8 mouse cellular contexts compared by ENCODE assay signal in genomic region chr3:81039131-81039653, GRCm38 (mm10). TPM values are rescaled to one million over a fixed set of nuclear protein-coding genes. Genes with fewer than 3 reads are reported as not detected.
A peak's percentile ranks its signal among the peaks of the same experiment; 100 is the strongest.
DNase-seq lines count a peak whose midpoint lies in the region; ATAC-seq and TF ChIP-seq lines count a peak whose summit lies in the region.

No protein-coding gene starts in this region.

- 29% methylated on average over 2 of the region's 2 CpGs for WGBS in embryonic facial prominence, embryonic 15.5 days
- WGBS in neural tube, embryonic 11.5 days = 48% methylated on average over 2 of the region's 2 CpGs

- no peak overlapping the region for H3K4me3 ChIP-seq in gastrocnemius, adult 2 months
- H3K4me3 ChIP-seq in embryonic facial prominence, embryonic 15.5 days (replicated peaks) = peak overlapping the region; percentile 21
- H3K4me3 ChIP-seq in neural tube, embryonic 11.5 days (ENCODE audit: low read depth, low read length) = peak overlapping the region; percentile 15; the same call in 1 of the 2 replicates

- no peak for ATAC-seq in embryonic facial prominence, embryonic 15.5 days (ENCODE audit: insufficient number of reproducible peaks, low FRiP score, low TSS enrichment, low read depth)
- ATAC-seq in hematopoietic stem cell, adult 5-6 weeks (replicated peaks in 1 of 2; ENCODE audit: insufficient read depth in 1 of 2, low FRiP score in 2 of 2, low TSS enrichment in 1 of 2, low read depth in 1 of 2, poor library complexity in 2 of 2, severe bottlenecking in 2 of 2) = peak; percentile 60 to 80; a peak in 3 of 4 replicates
- no peak for ATAC-seq in neural tube, embryonic 11.5 days (ENCODE audit: insufficient read depth, low FRiP score, low TSS enrichment)

- intact Hi-C loops in gastrocnemius, adult 2 months (cut with DNase I) = loop anchor here (5.0 to 10.0 kb wide), 4 partner anchors 82 to 886 kb away; no protein-coding TSS in a partner anchor
- intact Hi-C loops in left cerebral cortex, postnatal 25 days (cut with DNase I) = loop anchor here (2.0 to 5.0 kb wide), 2 partner anchors 237 to 744 kb away; partner anchors contain the start of gene Gria2

- no peaks in the 10 kb centered on the region for H3K9me3 ChIP-seq in embryonic facial prominence, embryonic 15.5 days (replicated peaks)
- no peaks in the 10 kb centered on the region for H3K9me3 ChIP-seq in neural tube, embryonic 11.5 days (ENCODE audit: control insufficient read depth, low read length)

- H3K4me1 ChIP-seq in embryonic facial prominence, embryonic 15.5 days = peaks cover 6% of the 10 kb centered on the region
- H3K4me1 ChIP-seq in neural tube, embryonic 11.5 days (ENCODE audit: control insufficient read depth, insufficient read depth, low read length) = peaks cover 5% of the 10 kb centered on the region; the same call in 1 of the 2 replicates

- no peak overlapping the region for H3K27ac ChIP-seq in gastrocnemius, adult 2 months
- peak overlapping the region; percentile 5; the same call in 1 of the 2 replicates for H3K27ac ChIP-seq in embryonic facial prominence, embryonic 15.5 days (replicated peaks)
- no peak overlapping the region for H3K27ac ChIP-seq in neural tube, embryonic 11.5 days (ENCODE audit: low read depth, low read length)

- H3K4me2 ChIP-seq in embryonic facial prominence, embryonic 15.5 days (replicated peaks) = peak overlapping the region; percentile 94
- H3K4me2 ChIP-seq in neural tube, embryonic 11.5 days (ENCODE audit: low read depth) = peak overlapping the region; percentile 32; the same call in 1 of the 2 replicates

- no peak overlapping the region for H3K9ac ChIP-seq in embryonic facial prominence, embryonic 15.5 days
- H3K9ac ChIP-seq in neural tube, embryonic 11.5 days (ENCODE audit: low read length) = no peak overlapping the region

- peak; percentile 75 for TF ChIP-seq CTCF in gastrocnemius, adult 2 months (IDR thresholded peaks at IDR 0.05)

- DNase-seq in gastrocnemius, adult 2 months = peak; percentile 46
- DNase-seq in gastrocnemius, postnatal 10 days = no peak
- peak; percentile 15 for DNase-seq in MEL-GATA-1-ER (ENCODE audit: extremely low read depth, low read depth)
- peak; percentile 42 to 60 for DNase-seq in left cerebral cortex, postnatal 25 days (ENCODE audit: low spot score in 2 of 2)
- peak; percentile 33 for DNase-seq in neural tube, embryonic 11.5 days (ENCODE audit: low spot score)
- DNase-seq in urinary bladder, adult 2 months (ENCODE audit: low spot score) = no peak

- H3K36me3 ChIP-seq in embryonic facial prominence, embryonic 15.5 days = no peaks in the 10 kb centered on the region
- no peaks in the 10 kb centered on the region for H3K36me3 ChIP-seq in neural tube, embryonic 11.5 days (ENCODE audit: control insufficient read depth, insufficient read depth, low read length)

- no peaks in the 10 kb centered on the region for H3K27me3 ChIP-seq in embryonic facial prominence, embryonic 15.5 days
- no peaks in the 10 kb centered on the region for H3K27me3 ChIP-seq in neural tube, embryonic 11.5 days (ENCODE audit: control insufficient read depth, insufficient read depth, low read length)

RNA-seq across cellular contexts. Expression of gene Pdgfc, which starts 3.0 kb away (rescaled TPM):
- total RNA-seq in gastrocnemius, adult 2 months (2021) = 1 to 10 TPM; 1.6 to 3.3 TPM
- 1 to 10 TPM; 4.1 to 7.4 TPM for total RNA-seq in gastrocnemius, postnatal 10 days (2021)
- 26.9 and 28.4 TPM in 2 replicates for polyA plus RNA-seq in embryonic facial prominence, embryonic 15.5 days (2015; fragmentation: Nextera tagmentation; extraction: Ambion mirVana)
- total RNA-seq in hematopoietic stem cell, adult 5-6 weeks (2017) = 0.31 TPM in 1 of 2 replicates, not detected in the other
- 1 to 10 TPM; 8.0 to 8.6 TPM for total RNA-seq in left cerebral cortex, postnatal 25 days (2021)
- 21.7 and 25.7 TPM in 2 replicates for polyA plus RNA-seq in neural tube, embryonic 11.5 days (2014; fragmentation: Nextera tagmentation; extraction: Ambion mirVana)
- polyA plus RNA-seq in urinary bladder, adult 2 months (2012; rRNA removed) = 13.4 and 16.4 TPM in 2 replicates

Comparison
In these comparisons a context has a peak if more than half of its experiments do, and no peak if none do; other contexts are left out.
1. DNase-seq: peak in gastrocnemius, adult 2 months (single experiment), MEL-GATA-1-ER (single experiment), left cerebral cortex, postnatal 25 days (2 of 2) and neural tube, embryonic 11.5 days (single experiment); none in gastrocnemius, postnatal 10 days (single experiment) and urinary bladder, adult 2 months (single experiment).
2. ATAC-seq: peak in hematopoietic stem cell, adult 5-6 weeks (2 of 2); none in embryonic facial prominence, embryonic 15.5 days (single experiment) and neural tube, embryonic 11.5 days (single experiment).